Mouse (Mus musculus) kidney, postnatal 36 days (tissue): Measurements from ENCODE around the gene Bst2.

Experiments
- DNase-seq, 2 experiments: peaks; one replicate each; pipeline ENCODE4 v3.0.0; 2021 to 2022; ENCODE audit warnings: mixed read lengths in 2 of 2

Gene Bst2

DNA sequence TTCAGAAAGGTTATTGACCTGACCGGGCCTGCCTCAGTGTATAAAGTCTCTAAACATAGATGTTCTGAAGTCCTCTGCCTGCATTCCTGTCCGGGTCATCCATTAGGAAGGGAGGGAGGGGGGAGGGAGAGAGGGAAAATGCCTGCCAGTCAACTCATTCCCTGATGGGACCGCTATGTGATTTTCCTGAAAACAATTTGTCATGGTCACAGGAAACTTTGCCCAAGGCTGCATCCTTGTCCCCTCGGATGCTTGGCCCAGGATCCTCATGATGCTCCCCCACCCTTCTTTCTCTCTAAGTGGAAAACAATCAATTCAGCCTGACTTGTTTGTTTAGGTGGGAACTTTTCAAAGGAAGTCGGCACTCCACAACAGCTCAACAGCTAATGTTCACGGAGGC lies 20.5 kb downstream of the Bst2 start:
- peak; percentile 38 to 72 for DNase-seq

DNA sequence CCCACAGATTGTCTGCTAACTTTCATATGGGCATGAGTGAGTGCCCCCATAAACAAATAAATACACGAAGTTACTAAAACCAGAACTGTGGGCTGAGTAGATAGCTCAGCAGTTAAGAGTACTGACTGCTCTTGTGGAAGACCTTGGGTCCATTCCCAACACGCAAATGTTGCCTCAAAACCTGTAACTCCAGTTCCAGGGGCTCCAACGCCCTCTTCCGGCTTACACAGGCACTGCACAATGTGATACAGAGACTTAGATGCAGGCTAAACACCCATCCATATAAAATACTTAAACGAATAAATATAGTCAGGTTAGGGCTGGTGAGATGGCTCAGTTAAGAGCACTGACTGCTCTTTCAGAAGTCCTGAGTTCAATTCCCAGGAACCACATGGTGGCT lies 22.2 kb downstream of the Bst2 start:
- DNase-seq: no peak

DNA sequence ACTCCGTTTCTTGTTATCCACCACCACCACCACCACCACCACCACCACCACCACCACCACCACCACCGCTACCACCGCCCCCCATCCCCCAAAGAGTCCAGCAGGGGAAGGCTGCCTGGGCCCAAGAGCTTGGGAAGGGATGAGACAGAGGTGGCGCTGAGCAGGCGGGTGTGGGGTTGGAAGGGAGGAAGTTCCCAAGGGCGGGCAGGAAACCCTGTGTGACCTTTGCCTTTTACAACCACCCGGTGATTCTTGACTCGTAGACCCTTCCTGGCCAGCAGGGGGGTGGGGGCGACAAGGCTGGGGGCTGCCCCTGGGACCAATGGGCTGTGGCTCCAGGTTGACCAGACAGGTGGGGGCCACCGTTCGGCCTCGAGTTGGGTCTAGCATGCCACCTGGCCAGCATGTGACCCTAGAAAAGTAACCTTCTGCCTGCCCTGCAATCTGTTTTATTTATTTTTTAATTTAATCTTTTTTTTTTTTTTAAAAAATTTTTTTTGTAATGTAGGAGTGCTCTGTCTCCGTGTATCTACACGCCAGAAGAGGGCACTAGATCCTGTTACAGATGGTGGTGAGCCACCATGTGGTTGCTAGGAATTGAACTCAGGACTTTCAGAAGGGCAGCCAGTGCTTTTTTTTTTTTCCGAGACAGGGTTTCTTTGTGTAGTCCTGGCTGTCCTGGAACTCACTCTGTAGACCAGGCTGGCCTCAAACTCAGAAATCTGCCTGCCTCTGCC lies 24.1 kb downstream of the Bst2 start:
- DNase-seq: peak; percentile 67 to 68

DNA sequence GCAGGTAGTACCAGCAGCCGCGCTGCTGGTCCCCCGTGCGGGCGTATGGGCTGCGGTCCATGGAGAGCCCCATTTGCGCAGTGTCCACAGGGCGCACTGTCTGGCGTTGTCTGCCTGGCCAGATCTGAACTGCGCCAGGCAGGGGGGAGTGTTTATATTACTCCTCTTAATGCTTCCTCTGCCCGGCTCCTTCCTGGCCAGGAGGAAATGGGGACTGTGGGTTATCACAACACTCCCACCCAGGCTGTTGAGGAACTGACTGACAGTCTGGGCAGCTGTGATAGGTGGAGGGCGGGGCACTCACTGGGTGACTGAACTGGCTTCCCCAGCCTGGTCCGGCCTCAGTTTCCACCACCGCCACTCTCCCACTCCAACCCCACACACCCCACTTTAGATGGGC lies 25.6 kb downstream of the Bst2 start, which contains the start of gene Plvap:
Plvap (minus strand) TSS at position 109 of the 400 bp plus-strand sequence.
- peak; percentile 75 to 79 for DNase-seq

DNA sequence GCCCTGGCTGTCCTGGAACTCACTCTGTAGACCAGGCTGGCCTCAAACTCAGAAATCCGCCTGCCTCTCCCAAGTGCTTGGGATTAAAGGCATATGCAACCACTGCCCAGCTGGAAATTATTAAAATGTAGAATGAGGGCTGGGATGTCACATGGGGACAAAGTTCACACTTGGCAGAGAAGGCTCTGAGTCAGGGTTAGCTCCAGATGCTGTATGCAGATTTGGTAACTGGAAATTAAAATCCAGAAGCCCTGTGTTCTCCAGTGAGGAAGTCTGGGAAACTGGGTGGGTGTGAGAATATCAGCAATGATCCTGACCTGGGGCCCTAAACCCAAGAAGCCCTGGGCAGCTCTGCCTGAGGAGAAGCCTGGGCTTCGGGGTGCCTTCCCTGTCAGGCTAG lies 27.9 kb downstream of the Bst2 start:
- no peak for DNase-seq

DNA sequence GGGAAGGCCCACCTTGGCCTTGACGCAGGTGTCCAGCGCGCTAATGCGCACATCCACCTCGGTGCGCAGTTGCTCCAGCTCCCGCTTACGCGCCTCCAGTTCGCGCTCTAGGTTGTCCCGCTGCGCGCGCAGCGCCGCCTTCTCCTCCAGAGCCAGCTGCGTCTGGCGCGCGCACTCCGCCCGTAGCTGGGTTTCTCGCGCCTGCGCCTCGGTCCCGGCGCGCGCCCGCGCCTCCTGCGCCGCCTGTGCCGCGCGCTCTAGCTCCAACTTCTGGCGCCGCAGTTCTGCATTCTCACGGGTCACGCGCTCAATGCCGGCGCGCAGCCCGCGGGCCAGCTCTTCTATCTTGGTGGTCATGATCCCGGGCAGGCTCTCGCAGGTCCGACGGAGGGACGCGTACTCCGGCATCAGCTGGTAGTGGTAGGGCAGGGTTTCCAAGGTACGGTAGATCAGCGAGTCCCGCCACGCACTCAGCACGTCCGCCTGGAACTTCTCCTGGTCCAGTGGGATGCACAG lies 29.6 kb downstream of the Bst2 start:
- peak; percentile 70 to 85 for DNase-seq

DNA sequence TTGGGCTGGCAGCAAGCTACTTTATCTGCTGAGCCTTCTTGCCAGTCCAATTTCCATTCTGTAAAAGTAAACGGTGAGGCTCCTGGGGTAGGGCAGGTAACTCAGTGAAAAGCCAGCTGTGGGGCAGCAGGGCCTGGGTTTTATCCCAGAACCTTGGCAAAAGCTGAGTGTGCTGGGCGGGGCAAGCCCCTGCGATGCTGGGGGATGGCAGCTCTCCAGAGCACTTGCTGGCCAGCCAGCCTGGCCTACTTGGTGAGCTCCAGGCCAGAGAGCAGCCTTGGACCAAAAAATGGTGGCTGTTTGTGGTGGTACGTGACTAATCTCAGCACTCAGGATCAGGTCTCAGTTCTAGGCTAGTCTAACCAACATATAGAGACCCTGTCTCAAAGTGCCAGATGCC lies 31.3 kb downstream of the Bst2 start:
- peak in 1 of 2 experiments; percentile 45 for DNase-seq

DNA sequence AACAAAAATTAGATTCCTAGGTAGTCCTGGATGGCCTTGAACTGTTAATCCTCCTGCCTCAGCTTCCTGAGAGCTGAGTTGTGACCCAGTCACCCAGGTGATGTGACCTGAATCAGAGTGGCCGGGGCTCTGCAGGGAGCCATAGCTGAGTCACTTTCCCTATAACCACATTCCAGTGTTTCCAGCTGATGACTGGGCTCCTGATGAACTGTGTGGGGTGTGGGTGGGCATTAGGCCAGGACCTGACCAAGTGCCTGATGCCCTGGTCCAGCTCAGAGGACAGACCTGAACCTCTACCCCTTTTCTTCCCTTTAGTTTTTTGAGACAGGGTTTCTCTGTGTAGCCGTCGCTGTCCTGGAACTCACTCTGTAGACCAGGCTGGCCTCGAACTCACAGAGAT lies 31.9 kb downstream of the Bst2 start:
- no peak for DNase-seq

DNA sequence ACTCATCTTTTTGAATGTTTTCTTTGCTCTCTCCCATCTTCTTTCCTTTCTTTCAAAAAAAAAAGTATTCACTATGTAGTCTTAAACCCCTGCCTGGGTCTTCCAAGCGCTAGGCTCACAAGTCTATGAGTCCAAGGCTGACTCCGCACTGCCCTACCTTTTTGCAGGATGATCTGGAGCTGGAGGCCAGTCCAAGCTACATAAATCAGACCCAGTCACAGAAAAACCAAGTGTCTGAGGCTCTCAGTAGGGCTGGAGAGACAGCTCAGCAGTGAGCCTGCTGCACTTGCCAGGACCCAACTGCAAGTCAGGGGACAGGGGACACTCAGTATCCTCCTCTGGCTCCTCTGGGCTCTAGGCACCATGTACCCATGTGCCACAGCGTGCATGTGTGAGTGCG lies 32.9 kb downstream of the Bst2 start:
- DNase-seq: no peak

DNA sequence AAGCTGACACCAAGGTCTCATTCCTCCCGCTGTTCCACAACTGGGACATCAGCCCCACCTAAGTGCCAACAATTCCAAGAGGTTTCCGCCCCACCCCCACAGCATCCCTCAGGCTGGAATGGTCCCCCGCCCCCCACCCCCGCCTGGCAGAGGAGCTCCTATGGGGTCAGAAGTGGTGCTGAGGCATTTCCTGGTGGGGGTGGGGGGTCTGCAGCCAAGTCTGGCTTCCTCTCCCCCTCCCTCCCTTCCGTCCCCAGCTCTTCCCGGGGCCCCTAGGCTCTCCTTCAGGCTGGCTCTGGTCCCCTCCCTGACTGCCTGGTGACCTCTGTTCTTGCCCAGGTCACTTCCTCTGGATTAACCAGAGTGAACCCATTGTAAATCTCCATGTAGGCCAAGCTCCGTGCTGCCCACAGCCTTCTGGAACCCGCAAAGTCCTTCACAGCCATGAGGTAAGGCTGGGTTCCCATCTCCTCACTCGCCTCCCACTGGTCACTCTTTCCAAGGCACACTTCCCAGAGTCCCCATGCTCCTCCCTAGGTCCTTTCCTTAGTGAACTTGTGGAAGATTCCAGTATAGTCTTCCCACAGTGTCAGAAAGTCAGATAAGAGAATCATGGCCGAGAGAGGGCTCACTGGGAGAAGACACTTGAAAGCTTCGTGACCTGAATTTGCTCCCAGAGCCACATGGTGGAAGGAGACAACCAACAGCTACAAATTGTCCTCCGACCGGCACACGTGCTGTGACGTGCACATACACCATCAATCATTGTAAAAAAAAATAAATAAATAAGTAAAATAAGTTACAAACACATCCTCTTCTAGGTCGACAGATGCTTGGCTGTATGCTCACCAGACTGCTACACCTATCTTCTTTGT lies 38.2 kb downstream of the Bst2 start:
- DNase-seq: peak; percentile 77 to 82

DNA sequence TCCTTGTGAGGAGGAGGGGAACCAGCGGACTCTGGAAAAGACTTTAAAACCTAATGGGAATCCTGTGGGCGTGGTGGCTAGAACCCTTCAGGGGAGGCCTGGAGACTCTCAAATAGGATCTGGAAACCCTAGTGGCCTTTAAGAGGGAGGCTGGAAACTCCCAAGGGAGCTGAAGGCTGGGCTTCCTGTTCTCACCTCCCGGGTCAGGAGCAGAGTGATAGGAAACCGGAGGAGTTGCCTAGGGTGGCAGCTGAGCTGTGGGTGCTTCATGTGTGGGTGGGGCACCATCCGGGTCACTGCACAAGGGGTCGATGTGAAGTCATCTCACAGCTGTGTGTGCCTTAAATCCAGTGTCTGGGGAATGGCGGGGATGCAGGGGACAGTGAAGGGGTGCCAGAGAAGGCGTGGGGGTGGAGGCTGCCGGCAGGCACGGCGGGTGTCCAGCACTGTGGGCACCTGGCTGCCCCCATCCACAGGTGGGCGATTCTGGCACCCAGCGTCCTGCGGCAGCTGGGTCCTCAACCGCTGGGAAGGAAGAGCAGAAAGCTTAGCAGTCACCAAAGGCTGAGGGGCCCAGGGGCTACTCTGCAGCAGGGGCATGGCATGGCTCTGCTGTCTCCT lies 39.3 kb downstream of the Bst2 start:
- peak; percentile 73 to 85 for DNase-seq

DNA sequence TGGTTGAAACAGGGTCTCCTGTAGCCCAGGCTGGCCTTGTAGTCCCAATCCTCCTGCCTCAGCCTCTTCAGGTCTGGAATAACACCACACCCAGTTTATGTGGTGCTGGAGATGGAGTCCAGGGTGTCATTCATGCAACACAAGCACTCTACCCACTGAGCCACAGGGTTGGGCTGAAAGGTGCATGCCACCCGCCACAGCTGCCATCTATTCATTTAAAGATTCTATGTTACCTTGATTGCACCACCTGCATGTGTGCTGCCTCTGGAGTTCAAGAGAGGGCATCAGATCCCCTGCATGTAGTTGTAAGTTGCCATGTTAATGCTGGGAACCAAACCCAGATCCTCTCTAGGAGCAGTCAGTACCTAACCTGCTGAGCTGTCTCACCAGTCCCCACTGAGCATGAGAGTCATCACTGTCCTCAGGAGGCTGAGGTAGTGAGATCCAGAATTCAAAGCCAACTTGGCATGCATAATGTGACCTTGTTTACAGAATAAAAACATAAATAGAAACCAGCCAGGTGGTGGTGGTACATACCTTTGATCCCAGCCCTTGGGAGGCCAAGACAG lies 40.1 kb downstream of the Bst2 start:
- no peak for DNase-seq

DNA sequence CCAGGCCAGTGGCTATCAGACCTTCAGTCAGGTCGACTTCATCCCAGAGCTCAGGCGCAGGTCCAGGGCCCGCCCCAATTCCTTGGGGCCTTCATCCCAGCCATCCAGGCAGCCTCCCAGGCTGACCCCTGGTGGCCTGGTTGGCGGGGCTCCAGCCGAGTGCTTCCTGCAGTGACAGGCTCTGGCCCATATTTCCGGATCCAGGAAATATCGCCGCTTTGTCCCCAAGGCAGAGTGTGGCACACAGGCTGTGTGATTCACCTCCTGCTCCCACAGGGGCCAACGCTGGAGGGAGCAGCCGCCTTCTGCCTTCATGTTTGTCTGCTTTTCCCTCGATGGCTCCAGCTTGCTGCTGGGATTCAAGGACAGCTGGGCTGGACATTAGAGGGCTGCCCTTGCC lies 40.8 kb downstream of the Bst2 start:
- DNase-seq: peak; percentile 95 to 97

DNA sequence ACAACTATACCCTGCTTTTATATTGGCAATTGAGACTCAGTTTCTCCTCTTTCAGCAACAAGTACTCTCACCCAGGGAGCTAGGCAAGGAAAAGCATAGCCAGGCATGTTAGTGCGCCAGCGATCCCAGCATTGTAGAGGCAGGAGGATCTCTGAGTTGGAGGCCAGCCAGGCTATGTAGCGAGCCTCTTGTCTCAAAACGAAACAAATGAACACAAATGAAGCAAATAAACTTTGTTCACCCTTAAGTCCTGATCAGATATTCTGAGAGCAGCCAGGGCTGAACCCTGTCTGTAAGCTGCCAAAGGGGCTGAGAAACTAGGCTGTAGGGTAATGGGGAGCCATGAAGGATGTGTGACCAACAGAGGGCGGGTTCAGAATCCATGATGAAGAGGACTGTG lies 41.4 kb downstream of the Bst2 start:
- DNase-seq: peak in 1 of 2 experiments; percentile 54

DNA sequence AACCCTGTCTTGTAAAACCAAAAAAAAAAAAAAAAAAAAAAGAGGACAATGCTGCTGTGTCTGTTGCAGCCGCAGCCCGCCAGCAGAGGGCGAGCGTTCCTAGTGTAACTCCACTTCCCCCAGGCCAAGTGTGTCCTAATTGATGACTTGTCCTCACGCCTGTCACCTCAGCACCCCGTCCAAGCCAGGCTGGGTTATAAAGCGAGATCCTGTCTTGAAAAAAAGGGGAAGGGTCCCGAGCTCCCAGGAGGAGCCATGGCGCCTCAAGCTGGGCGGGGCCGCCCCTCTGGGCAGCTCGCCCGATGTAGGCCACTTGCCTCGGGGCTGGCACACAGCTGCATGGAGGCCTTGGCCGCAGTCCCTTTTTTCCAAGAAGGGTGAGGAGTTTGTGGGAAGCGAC lies 42.2 kb downstream of the Bst2 start:
- peak; percentile 90 to 94 for DNase-seq

DNA sequence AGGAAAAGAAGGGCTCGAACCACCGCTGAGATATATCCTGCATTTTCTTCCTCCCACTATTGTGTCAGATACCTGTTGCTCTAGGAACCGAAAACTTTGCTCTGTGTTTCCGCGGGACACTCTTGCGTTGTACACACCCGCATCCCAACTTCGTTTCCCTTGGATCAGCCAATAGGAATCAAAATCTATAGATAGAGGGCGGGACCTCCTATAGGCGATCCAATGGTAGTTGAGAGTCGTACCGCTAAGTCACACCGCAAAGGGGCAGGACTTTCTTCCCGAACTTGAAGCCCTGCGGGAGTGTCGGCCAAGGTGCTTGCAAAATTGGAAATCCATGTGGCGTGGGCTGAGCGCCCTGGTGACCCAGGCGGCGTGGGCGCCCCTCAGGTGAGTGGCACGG lies 48.8 kb downstream of the Bst2 start:
- peak; percentile 88 to 94 for DNase-seq

DNA sequence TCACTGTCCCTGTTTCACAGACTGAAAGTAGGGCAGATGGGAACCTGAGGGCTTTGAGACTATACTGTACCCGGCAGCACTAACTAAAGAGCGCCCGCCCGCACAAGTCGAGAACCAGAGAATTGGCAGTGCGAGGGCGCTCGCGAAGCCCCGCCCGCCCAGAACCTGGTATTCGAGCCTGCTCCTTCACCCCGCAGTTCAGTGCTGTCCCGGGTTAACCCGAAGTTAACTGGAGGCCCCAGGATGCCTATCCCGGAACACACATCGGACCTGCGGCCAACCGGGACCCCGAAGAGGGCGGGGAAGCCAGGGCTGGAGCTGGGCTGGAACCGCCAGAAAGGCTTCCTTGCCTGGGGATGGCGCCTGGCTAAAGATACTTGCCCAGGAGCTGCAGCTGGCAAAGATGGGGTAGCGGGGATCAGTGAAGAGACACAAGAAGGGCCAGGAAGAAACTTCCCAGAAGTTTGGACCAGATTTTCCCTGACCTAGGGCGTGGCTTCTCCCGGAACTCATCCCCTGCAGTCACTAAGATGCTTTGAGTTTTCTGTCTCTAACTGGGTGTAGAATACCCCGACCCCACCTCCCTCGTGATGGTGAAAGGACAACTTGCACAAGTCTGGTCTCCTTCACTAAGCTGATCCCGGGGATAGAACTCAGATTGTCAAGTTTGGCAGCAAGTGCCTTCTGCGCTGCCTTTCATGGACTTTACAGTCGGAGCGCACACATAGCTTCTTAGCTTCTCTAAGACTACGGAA lies 49.4 kb downstream of the Bst2 start, which contains the start of gene Gtpbp3:
Gtpbp3 (plus strand) TSS at position 413 of the 755 bp plus-strand sequence.
- peak; percentile 92 to 93 for DNase-seq

DNA sequence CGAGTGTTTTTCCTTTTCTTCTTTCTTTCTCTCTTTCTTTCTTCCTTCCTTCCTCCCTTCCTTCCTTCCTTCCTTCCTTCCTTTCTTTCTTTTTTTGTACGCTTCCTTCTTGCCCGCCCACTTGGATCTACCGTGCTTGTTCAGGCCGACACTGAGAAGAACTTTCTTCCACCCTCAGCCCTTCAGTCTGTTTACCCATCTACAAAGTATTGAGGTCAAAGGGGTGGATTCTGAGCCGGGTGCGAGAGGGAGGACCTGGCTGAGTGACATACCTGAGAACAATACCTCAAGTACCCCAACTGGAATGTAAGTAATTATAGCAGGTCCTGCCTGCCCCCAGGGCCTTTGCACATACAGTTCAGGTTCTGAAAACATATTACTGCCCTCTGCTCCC lies 51.1 kb downstream of the Bst2 start:
- DNase-seq: no peak

DNA sequence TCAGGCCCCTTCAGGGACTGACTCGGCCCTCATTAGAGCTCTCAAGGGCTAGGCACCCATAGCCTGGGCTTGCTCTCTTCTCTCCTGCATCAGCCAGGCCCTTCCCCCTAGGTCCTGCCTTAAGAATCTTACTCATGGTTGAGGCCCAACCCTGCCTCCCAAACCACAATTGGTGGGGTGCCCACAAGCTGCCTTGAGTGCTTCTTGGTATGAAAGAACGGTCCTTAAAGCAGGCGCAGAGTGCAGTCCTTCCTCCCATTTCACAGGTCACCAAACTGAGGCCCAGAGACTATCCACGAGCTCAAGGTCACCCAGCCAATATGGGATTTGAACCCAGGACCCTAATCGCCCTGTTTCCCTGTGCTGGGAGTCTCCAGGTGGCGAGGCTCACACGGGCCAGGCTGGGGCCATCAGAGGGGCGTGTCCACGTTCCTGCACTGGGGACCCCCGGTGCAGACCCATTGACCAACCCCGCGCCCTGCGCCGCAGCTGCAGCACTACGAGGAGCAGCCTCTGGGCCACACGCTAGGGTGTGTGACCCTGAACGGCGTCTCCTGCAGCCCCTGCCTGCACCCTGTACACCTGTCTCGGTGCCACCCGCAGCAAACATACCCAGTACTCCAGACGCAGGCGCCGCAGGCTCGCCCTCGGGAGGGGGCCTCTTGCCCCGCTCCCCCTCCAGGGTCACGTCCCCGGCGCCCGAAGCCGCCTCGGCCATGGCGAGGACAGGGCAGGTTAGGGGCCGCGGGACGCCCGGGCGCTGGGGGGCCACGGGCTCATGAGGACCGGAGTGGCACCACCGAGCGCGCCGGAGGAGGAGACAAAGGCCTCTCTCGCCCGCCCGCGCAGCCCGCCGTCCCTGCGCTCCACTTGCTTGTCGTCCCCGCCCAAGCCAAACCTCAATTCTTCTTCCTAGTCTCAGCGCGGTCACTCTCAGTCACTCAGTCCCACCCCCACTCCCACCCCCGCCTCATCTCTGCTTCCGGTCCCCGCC lies 51.8 kb downstream of the Bst2 start, which contains the start of gene Ano8:
Ano8 (minus strand) TSS at position 822 of the 994 bp plus-strand sequence.
- peak; percentile 91 to 93 for DNase-seq

DNA sequence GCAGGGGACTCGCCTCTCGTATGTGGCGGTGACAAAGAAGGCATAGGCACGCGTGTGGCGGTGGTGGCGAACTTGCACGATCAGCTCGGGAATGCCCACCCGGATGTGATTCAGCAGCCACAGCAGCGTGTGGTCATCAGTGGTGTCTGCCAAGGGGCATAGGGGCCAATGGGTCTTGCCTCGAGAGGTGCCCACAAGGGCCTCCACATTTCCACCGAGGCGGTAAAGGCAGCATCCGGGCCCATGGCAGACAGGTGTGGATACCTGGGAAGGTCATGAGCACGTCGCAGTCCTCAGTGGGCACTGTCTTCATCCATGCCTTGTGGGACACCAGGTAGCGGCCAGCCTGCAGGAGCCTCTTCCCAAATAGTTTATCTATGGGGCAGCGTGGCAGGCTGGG lies 52.5 kb downstream of the Bst2 start:
- no peak for DNase-seq
